Mouse (Mus musculus): Measurements from ENCODE around the gene Dnaic2.

Gene Dnaic2

GRCm38 (mm10) chr11:114702311-114702995 is 24.8 kb upstream of the Dnaic2 start:
- DNase-seq (ENCODE audit: low spot score in 2 of 2), result no peak

- no peak for DNase-seq (ENCODE audit: low spot score in 2 of 2)
Measured at GRCm38 (mm10) chr11:114702996-114703361, 24.2 kb upstream of the Dnaic2 start.

GRCm38 (mm10) chr11:114704071-114704913 is 22.9 kb upstream of the Dnaic2 start:
- DNase-seq (ENCODE audit: low spot score in 2 of 2), result peak; percentile 62 to 68

GRCm38 (mm10) chr11:114706358-114706757 is 20.9 kb upstream of the Dnaic2 start:
- no peak for DNase-seq (ENCODE audit: low spot score in 2 of 2)

GRCm38 (mm10) chr11:114711393-114711792 is 15.8 kb upstream of the Dnaic2 start:
- DNase-seq (ENCODE audit: low spot score in 2 of 2), result no peak

GRCm38 (mm10) chr11:114711861-114712260 is 15.3 kb upstream of the Dnaic2 start:
- no peak for DNase-seq (ENCODE audit: low spot score in 2 of 2)

- peak in 1 of 2 experiments; percentile 36 for DNase-seq (ENCODE audit: low spot score in 2 of 2)
Measured at GRCm38 (mm10) chr11:114714526-114714925, 12.7 kb upstream of the Dnaic2 start.

GRCm38 (mm10) chr11:114715531-114715930 is 11.7 kb upstream of the Dnaic2 start:
- DNase-seq (ENCODE audit: low spot score in 2 of 2), result no peak

GRCm38 (mm10) chr11:114720535-114720934 is 6.7 kb upstream of the Dnaic2 start:
- no peak for DNase-seq (ENCODE audit: low spot score in 2 of 2)

- DNase-seq (ENCODE audit: low spot score in 2 of 2), result no peak
Measured at GRCm38 (mm10) chr11:114722438-114722837, 4.8 kb upstream of the Dnaic2 start.

- DNase-seq (ENCODE audit: low spot score in 2 of 2), result no peak
Measured at GRCm38 (mm10) chr11:114723030-114723429, 4.2 kb upstream of the Dnaic2 start.

- DNase-seq (ENCODE audit: low spot score in 2 of 2), result peak; percentile 53 to 62
Measured at GRCm38 (mm10) chr11:114724787-114725590, 2.2 kb upstream of the Dnaic2 start.

GRCm38 (mm10) chr11:114727826-114728186 is 598 bp downstream of the Dnaic2 start:
- DNase-seq (ENCODE audit: low spot score in 2 of 2), result no peak

- no peak for DNase-seq (ENCODE audit: low spot score in 2 of 2)
Measured at GRCm38 (mm10) chr11:114728333-114728732, 1.1 kb downstream of the Dnaic2 start.

- no peak for DNase-seq (ENCODE audit: low spot score in 2 of 2)
Measured at GRCm38 (mm10) chr11:114729832-114730363, 2.7 kb downstream of the Dnaic2 start.

- DNase-seq (ENCODE audit: low spot score in 2 of 2), result no peak
Measured at GRCm38 (mm10) chr11:114731711-114732110, 4.5 kb downstream of the Dnaic2 start.

GRCm38 (mm10) chr11:114732890-114733289 is 5.7 kb downstream of the Dnaic2 start:
- no peak for DNase-seq (ENCODE audit: low spot score in 2 of 2)

GRCm38 (mm10) chr11:114736111-114736510 is 8.9 kb downstream of the Dnaic2 start:
- DNase-seq (ENCODE audit: low spot score in 2 of 2), result no peak

- peak; percentile 41 to 65 for DNase-seq (ENCODE audit: low spot score in 2 of 2)
Measured at GRCm38 (mm10) chr11:114736913-114737624, 9.9 kb downstream of the Dnaic2 start.

GRCm38 (mm10) chr11:114740598-114740997 is 13.4 kb downstream of the Dnaic2 start:
- DNase-seq (ENCODE audit: low spot score in 2 of 2), result no peak

- no peak for DNase-seq (ENCODE audit: low spot score in 2 of 2)
Measured at GRCm38 (mm10) chr11:114741451-114741850, 14.2 kb downstream of the Dnaic2 start.

Measured in frontal cortex, postnatal 36 days (tissue).